Mouse (Mus musculus) limb, embryonic 14.5 days (tissue): ENCODE measurements at regions not wholly inside any gene's neighbourhood (a gene's known extent, or its start where the extent isn't known, plus 50 kb on each side); places are given as distances from the start of the nearest gene placed in this dataset.
"Not testable (repeated sequence)": the region's sequence is repeated elsewhere in the genome, so short reads cannot be mapped to it uniquely, and the experiment has no call there.

Experiments
- ATAC-seq: fragments of 200-750 bp; cut with Nextera tagmentation; 2 replicates; pipeline ENCODE4 v1.8.0; 2017; ENCODE audit warnings: low read depth, moderate number of reproducible peaks, moderate TSS enrichment; ENCODE audit not compliant: low FRiP score
- DNase-seq: peaks from one replicate; pipeline ENCODE4 v3.0.0-alpha.2; 2015; ENCODE audit warnings: low spot score
- H3K27ac ChIP-seq: fragments of 300-500 bp; sonication (generic); replicated peaks from 2 replicates; pipeline ENCODE4 v1.5.1; 2014; ENCODE audit warnings: low read depth, mild to moderate bottlenecking, low read length, moderate library complexity, mixed read lengths
- H3K27me3 ChIP-seq: fragments of 300-500 bp; sonication (generic); 2 replicates; pipeline ENCODE4 v1.6.1; 2014; ENCODE audit warnings: low read length, mixed read lengths; ENCODE audit not compliant: control insufficient read depth, insufficient read depth
- H3K36me3 ChIP-seq: fragments of 300-500 bp; sonication (generic); 2 replicates; pipeline ENCODE4 v1.6.1; 2014; ENCODE audit warnings: mild to moderate bottlenecking, low read length, moderate library complexity, mixed read lengths; ENCODE audit not compliant: control insufficient read depth, insufficient read depth
- H3K4me1 ChIP-seq: fragments of 300-500 bp; sonication (generic); 2 replicates; pipeline ENCODE4 v1.6.1; 2014; ENCODE audit warnings: antibody characterized with exemption, low read length, mixed read lengths; ENCODE audit not compliant: control insufficient read depth, insufficient read depth
- H3K4me2 ChIP-seq: fragments of 300-500 bp; sonication (generic); replicated peaks from 2 replicates; pipeline ENCODE4 v1.6.1; 2014; ENCODE audit warnings: low read depth, mild to moderate bottlenecking, low read length, moderate library complexity; ENCODE audit not compliant: severe bottlenecking
- H3K4me3 ChIP-seq: fragments of 300-500 bp; sonication (generic); replicated peaks from 2 replicates; pipeline ENCODE4 v1.5.1; 2014; ENCODE audit warnings: low read length
- H3K9ac ChIP-seq: fragments of 300-500 bp; sonication (generic); 2 replicates; pipeline ENCODE4 v1.6.1; 2014; ENCODE audit warnings: mild to moderate bottlenecking, low read depth, low read length, moderate library complexity; ENCODE audit not compliant: severe bottlenecking
- H3K9me3 ChIP-seq: fragments of 300-500 bp; sonication (generic); 2 replicates; pipeline ENCODE4 v1.6.1; 2016; ENCODE audit warnings: low read length; ENCODE audit not compliant: control insufficient read depth
- WGBS: fragments of 180-500 bp; shearing (Covaris S2); extraction: QIAGEN DNeasy Blood & Tissue Kit; methylation state at CpG from one replicate; pipeline ENCODE4 v1.1.7; 2014; 5-methylcytosine and 5-hydroxymethylcytosine counted together

DNA sequence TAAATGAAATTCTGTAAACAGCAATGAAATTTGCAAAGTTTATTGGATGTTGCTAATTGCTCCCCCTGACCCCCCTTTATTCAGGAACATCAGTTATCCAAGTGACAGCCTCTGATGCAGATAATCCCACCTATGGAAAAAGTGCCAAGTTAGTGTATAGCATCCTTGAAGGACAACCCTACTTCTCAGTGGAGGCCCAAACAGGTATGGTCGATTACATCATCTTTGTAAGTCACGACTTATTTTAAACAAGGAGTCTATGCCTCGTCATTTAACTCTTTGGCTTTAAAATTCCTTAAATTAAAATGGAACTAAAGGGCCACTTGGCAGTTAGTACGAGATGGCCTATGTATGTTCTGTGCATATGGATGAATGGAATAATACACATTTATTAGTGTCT is 217.6 kb downstream of the Gm15319 start:
- not testable (repeated sequence) for ATAC-seq, DNase-seq, H3K9ac ChIP-seq, H3K27me3 ChIP-seq, H3K9me3 ChIP-seq, H3K27ac ChIP-seq, H3K36me3 ChIP-seq, H3K4me1 ChIP-seq, H3K4me2 ChIP-seq, H3K4me3 ChIP-seq
- 84% methylated on average over 4 of the region's 4 CpGs for WGBS

DNA sequence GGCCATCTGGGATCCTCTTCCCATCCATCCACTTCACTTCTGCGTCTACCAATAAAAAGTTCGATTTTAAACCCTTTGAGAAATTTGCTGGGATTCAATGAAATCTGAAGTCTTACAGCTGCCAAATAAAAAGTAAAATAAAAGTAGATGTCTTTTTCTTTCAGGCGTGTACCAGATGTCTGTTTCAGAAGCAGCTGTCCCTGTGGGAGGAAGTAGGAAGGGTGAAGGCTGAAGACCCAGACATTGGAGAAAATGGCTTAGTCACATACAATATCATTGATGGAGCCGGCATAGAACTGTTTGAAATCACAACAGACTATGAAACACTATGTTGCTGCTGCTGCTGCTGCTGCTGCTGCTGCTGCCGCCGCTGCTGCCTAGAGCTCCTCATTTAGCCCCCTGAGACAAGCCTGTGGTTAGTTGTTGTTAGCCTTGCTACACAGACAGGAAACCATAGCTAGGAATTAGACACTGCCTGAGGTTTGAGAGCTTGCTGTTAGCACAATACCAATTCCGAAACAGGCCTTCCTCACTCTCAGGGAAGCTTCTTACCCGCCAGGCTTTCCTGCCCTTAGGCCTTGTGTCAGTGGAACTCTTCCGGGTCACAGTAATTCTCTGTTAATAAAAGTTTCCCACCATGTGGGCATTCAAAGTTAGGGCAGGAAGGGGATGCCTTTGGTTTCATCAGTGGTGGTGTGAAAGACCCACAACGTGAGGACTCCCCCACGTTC is 211.5 kb downstream of the Gm15319 start:
- not testable (repeated sequence) for H3K36me3 ChIP-seq, DNase-seq, H3K4me3 ChIP-seq, H3K9ac ChIP-seq, H3K4me2 ChIP-seq, H3K4me1 ChIP-seq, H3K27ac ChIP-seq, H3K27me3 ChIP-seq, ATAC-seq, H3K9me3 ChIP-seq
- whole genome bisulfite sequencing = 78% methylated on average over 5 of the region's 11 CpGs

DNA sequence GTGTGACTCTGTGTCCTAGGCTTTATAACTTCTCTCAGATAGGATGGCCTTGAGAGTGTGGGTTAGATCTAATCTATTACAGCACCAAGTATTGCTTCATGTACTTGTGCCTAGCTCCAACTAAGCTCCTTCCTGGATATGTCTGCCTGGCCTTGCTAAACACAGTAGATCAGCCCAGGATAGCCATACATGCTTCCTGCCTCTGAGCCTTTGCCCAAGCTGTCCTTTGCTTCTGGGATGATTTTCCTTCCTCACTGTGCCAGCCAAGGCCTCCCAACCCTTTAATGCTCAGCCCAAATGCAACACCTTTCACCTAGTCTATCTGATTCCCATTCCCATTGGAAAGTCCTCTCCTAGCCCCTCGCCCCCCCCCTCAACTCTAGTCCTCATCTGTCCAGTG is 208.9 kb downstream of the Gm15319 start:
- not testable (repeated sequence) for H3K4me2 ChIP-seq, H3K9ac ChIP-seq, H3K27me3 ChIP-seq, H3K9me3 ChIP-seq, H3K4me1 ChIP-seq, H3K27ac ChIP-seq, H3K4me3 ChIP-seq, ATAC-seq, DNase-seq, H3K36me3 ChIP-seq
- WGBS = 98% methylated on average over 1 of the region's 1 CpGs
